8 mouse cellular contexts compared by ENCODE assay signal in the genomic region with DNA sequence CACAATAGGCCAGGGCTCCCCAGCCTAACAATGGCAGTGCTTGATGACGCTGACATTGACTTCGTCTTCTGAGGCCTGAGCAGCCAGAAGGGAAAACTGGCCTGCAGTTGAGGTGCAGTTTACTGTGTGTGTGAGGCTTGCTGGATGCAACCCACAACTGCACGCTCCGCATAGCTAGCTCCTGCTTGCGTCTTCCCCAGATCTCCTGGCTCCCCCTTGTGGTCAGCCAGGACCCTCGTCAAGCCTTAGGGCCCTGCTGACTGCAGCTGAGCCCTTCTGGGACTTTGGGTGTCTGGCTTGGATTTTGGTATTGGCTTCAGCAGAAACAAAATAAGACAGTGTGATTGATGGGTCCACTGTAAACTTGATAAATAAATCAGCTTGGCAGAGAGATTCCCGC.
DNase-seq lines count a peak whose midpoint lies in the region; ATAC-seq and TF ChIP-seq lines count a peak whose summit lies in the region.

No protein-coding gene starts in this region.

- no peak for ATAC-seq in G1E (ENCODE audit: extremely low read depth, insufficient number of reproducible peaks, low FRiP score, poor library complexity, severe bottlenecking)

- H3K4me3 ChIP-seq in G1E (ENCODE audit: low read depth, low read length) = no peak overlapping the region
- H3K4me3 ChIP-seq in forebrain, embryonic 10.5 days = no peak overlapping the region

- H3K9me3 ChIP-seq in G1E (replicated peaks) = no peaks in the 10 kb centered on the region
- H3K9me3 ChIP-seq in forebrain, embryonic 10.5 days = no peaks in the 10 kb centered on the region

- H3K27me3 ChIP-seq in G1E (ENCODE audit: insufficient read depth, low read length) = peaks cover 26% of the 10 kb centered on the region; the same call in 1 of the 2 replicates
- H3K27me3 ChIP-seq in forebrain, embryonic 10.5 days (ENCODE audit: poor library complexity, severe bottlenecking) = peaks cover 100% of the 10 kb centered on the region

- peaks cover 4% of the 10 kb centered on the region; the same call in 1 of the 2 replicates for H3K4me1 ChIP-seq in G1E (ENCODE audit: insufficient read depth, low read depth, low read length)
- peaks cover 49% of the 10 kb centered on the region for H3K4me1 ChIP-seq in forebrain, embryonic 10.5 days

- 17% methylated on average over 7 of the region's 7 CpGs for WGBS in forebrain, embryonic 10.5 days

- no peaks in the 10 kb centered on the region for H3K36me3 ChIP-seq in G1E (replicated peaks)
- no peaks in the 10 kb centered on the region for H3K36me3 ChIP-seq in forebrain, embryonic 10.5 days (replicated peaks)

- peak; percentile 40 for TF ChIP-seq CTCF in G1E (IDR thresholded peaks at IDR 0.05; ENCODE audit: low read depth, low read length)
- TF ChIP-seq CTCF in brain, embryonic 14.5 days (IDR thresholded peaks at IDR 0.05; ENCODE audit: borderline replicate concordance, extremely low read depth, insufficient read depth, insufficient read length) = peak; percentile 96

- intact Hi-C loops in heart, postnatal 36 days (cut with DNase I) = loop anchor here (1.0 kb wide), 3 partner anchors 52 to 220 kb away; no protein-coding TSS in a partner anchor

- TF ChIP-seq POLR2A in brain, embryonic 14.5 days (IDR thresholded peaks at IDR 0.05; ENCODE audit: borderline replicate concordance, extremely low read depth, insufficient read depth, insufficient read length, poor library complexity, severe bottlenecking) = no peak

- DNase-seq in G1E (ENCODE audit: low spot score) = peak; percentile 63
- peak; percentile 92 for DNase-seq in brain, embryonic 14.5 days (ENCODE audit: low read depth)
- DNase-seq in forebrain, embryonic 10.5 days (ENCODE audit: extremely low spot score, low spot score) = peak; percentile 74
- peak; percentile 66 to 73 for DNase-seq in heart, postnatal 36 days
- peak; percentile 80 to 83 for DNase-seq in layer of hippocampus, postnatal 10 days (ENCODE audit: low spot score in 2 of 2)
- DNase-seq in lung, postnatal 4 days = peak; percentile 76 to 83
- DNase-seq in right cerebral cortex, postnatal 10 days (ENCODE audit: low spot score in 2 of 2) = peak; percentile 57 to 84
- peak; percentile 38 for DNase-seq in urinary bladder, adult 2 months (ENCODE audit: low spot score)

- no peak overlapping the region for H3K27ac ChIP-seq in forebrain, embryonic 10.5 days

Comparison
In these comparisons a context has a peak if more than half of its experiments do, and no peak if none do; other contexts are left out.
1. DNase-seq: peak in every context shown above with its lines; median percentile 92 in brain, embryonic 14.5 days; 82 in layer of hippocampus, postnatal 10 days; 80 in lung, postnatal 4 days; 74 in forebrain, embryonic 10.5 days; 70 in right cerebral cortex, postnatal 10 days; 70 in heart, postnatal 36 days; 63 in G1E; 38 in urinary bladder, adult 2 months.